Mouse (Mus musculus): Measurements from ENCODE around the gene Cdca7. TPM values are rescaled to one million over a fixed set of nuclear protein-coding genes. Genes with fewer than 3 reads are reported as not detected.

Gene Cdca7
- polyA plus RNA-seq, 2 experiments = 45.0 to 48.9 TPM

DNA sequence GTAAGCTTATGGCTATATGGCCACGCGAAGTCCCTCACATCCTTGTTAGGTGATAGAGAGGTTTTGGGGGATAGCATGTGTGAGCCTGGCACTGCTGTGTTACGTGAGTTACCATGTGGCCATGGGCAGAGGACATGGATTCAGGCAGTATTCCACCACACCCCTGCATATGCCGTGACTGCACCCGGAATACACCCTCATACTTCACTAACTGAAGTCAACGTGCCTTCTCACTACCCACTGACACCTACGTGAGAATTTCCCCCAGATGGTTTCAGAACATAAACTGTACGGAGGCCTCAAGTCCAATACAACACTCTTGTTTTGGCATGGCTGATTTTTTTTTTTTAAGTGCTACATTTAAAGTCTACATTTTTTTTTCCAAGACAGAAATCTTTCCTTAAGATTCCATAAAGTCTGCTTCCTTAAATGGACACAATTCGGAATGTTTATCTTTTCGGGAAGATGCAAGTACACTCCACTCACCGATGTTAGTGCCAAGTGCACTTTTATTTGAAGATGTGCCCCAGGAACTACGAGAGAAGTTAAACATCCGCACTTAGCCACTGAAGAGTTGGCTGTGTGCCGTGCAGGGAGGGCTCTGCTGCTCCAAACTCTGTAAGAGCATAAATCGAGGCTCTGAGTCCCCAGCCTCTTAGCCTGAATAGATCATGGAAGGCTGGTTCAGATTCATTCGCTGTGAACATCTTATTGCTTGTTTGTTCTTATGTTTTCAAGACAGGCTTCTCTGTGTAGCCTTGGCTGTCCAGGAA, 26.3 kb downstream of the Cdca7 start:
- 0 out of 4 replicates have a peak, but pooled peaks cover 0 to 2% of the 10 kb centered on the region in 2 experiments for H3K4me1 ChIP-seq (replicated peaks; ENCODE audit: control insufficient read depth in 2 of 2, insufficient read depth in 2 of 2, low read length in 1 of 2)
- H3K9ac ChIP-seq (replicated peaks) = no peak overlapping the region
- H3K36me3 ChIP-seq (replicated peaks; ENCODE audit: control insufficient read depth, insufficient read depth, low read depth) = no peaks in the 10 kb centered on the region
- no peak for DNase-seq (ENCODE audit: low read depth in 3 of 3, low spot score in 3 of 3)
- 69% methylated on average over 16 of the region's 16 CpGs for WGBS (ENCODE audit: insufficient replicate concordance)
- H3K27me3 ChIP-seq (ENCODE audit: control insufficient read depth, insufficient read depth, low read length) = peaks cover 13% of the 10 kb centered on the region
- H3K27ac ChIP-seq = no peak overlapping the region
- no peak overlapping the region for H3K4me3 ChIP-seq (ENCODE audit: insufficient read depth in 1 of 2, low read depth in 2 of 2, low read length in 2 of 2)
- no peak for ATAC-seq (ENCODE audit: insufficient read depth)
- H3K4me2 ChIP-seq (ENCODE audit: low read depth) = no peak overlapping the region
- no peak for TF ChIP-seq EP300 (IDR thresholded peaks at IDR 0.05; ENCODE audit: low read depth)
- TF ChIP-seq CTCF (IDR thresholded peaks at IDR 0.05; ENCODE audit: low read depth) = no peak
- no peaks in the 10 kb centered on the region for H3K9me3 ChIP-seq (ENCODE audit: control insufficient read depth, low read length)

DNA sequence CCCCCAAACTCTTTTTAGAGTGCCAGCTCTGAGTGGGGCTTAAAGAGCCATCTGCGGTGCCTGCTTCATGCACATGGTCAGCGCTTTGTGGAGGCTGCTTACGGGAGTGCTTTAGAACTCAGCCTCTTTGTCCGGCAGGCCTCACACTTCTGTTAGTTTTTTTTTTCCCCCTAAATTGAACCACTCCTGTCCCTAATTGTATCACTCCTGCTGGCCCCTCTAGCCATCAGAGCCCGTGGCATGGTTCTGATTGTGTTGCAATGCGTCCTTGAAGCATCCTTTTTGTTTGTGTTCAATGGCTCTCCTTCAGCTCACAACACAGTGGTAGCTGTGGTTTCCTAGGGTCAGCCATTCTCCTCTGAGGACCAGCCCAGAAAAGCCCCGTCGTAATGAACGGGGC, 27.7 kb downstream of the Cdca7 start:
- no peak overlapping the region for H3K4me3 ChIP-seq (ENCODE audit: insufficient read depth in 1 of 2, low read depth in 2 of 2, low read length in 2 of 2)
- WGBS (ENCODE audit: insufficient replicate concordance) = 61% methylated on average over 9 of the region's 9 CpGs

DNA sequence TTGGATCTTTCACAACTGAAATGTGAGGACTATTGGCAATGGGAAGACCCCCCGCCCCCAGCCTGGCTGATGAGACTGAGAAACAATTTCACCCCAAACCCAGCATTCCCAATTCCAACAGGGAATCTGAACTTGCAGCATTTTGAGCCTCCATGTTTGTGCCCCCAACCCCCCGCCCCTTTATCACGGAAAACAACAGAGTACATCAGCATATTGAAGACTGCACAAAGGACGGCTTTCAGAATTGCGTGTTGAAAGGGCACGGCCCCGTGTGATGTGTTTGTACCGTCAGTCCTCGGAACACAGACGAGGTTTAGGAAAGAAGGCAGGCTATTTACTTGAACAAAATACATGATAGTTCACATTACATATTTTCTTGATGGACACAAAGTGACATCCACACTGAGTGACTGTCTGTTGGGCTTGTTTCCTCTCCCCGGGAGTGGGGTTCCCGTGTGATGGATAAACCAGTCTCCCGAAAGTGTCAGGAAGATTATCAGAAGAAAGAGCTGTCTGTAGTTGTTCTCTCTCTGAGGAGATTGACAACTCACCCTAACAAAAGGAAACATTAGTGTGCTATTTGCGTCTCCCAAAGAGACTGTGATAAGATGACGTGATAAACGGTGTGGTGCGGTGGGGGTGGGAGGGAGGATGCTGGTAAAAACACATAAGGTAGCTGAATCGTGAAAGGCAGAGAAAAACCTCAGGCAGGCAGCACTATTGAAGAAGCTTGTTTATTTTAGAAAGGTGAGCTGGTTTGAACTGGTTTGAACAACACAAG, 32.1 kb downstream of the Cdca7 start:
- H3K9me3 ChIP-seq (ENCODE audit: control insufficient read depth, low read length) = no peaks in the 10 kb centered on the region
- no peak for DNase-seq (ENCODE audit: low read depth in 3 of 3, low spot score in 3 of 3)
- no peaks in the 10 kb centered on the region for H3K36me3 ChIP-seq (replicated peaks; ENCODE audit: control insufficient read depth, insufficient read depth, low read depth)
- no peak overlapping the region for H3K4me2 ChIP-seq (ENCODE audit: low read depth)
- no peak for ATAC-seq (ENCODE audit: insufficient read depth)
- H3K4me1 ChIP-seq (replicated peaks; ENCODE audit: control insufficient read depth in 2 of 2, insufficient read depth in 2 of 2, low read length in 1 of 2) = 0 out of 4 replicates have a peak, but pooled peaks cover 0 to 4% of the 10 kb centered on the region in 2 experiments
- H3K9ac ChIP-seq (replicated peaks) = no peak overlapping the region
- no peak overlapping the region for H3K4me3 ChIP-seq (ENCODE audit: insufficient read depth in 1 of 2, low read depth in 2 of 2, low read length in 2 of 2)
- 38% methylated on average over 18 of the region's 18 CpGs for WGBS (ENCODE audit: insufficient replicate concordance)
- H3K27me3 ChIP-seq (ENCODE audit: control insufficient read depth, insufficient read depth, low read length) = no peaks in the 10 kb centered on the region
- no peak overlapping the region for H3K27ac ChIP-seq
- no peak for TF ChIP-seq CTCF (IDR thresholded peaks at IDR 0.05; ENCODE audit: low read depth)
- no peak for TF ChIP-seq EP300 (IDR thresholded peaks at IDR 0.05; ENCODE audit: low read depth)

More for the DNA sequence above, 27.7 kb downstream of the Cdca7 start:
- DNase-seq (ENCODE audit: low read depth in 3 of 3, low spot score in 3 of 3) (no peak), ATAC-seq (ENCODE audit: insufficient read depth) (no peak)
- Histone ChIP-seq H3K4me1 (replicated peaks; ENCODE audit: control insufficient read depth in 2 of 2, insufficient read depth in 2 of 2, low read length in 1 of 2) (0 out of 4 replicates have a peak, but pooled peaks cover 0 to 4% of the 10 kb centered on the region in 2 experiments), H3K27ac (no peak overlapping the region), H3K36me3 (replicated peaks; ENCODE audit: control insufficient read depth, insufficient read depth, low read depth) (no peaks in the 10 kb centered on the region), H3K9ac (replicated peaks) (no peak overlapping the region), H3K4me2 (ENCODE audit: low read depth) (no peak overlapping the region), H3K27me3 (ENCODE audit: control insufficient read depth, insufficient read depth, low read length) (peaks cover 6% of the 10 kb centered on the region), H3K9me3 (ENCODE audit: control insufficient read depth, low read length) (no peaks in the 10 kb centered on the region)
- TF ChIP-seq CTCF (IDR thresholded peaks at IDR 0.05; ENCODE audit: low read depth) = no peak
- no peak for TF ChIP-seq EP300 (IDR thresholded peaks at IDR 0.05; ENCODE audit: low read depth)

DNA sequence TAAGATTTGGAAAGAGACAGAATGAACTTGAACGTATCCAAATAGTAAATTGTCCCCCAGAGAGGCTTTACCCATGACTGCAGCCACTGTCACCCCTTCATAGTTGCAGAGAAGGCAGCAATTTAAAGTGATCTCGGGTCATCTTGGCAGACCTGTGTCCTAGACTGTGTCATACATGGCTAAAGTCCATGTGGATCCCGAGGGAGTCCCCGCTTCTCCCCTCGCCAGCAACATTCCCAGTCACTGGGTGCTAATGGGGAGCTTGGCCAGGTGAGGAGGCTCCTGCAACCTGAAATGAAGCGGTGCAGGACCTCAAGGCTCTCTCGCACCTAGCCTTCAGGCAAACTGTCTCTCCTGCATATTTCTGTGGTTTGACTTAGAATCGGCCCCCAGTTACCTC, 32.9 kb downstream of the Cdca7 start:
- Histone ChIP-seq H3K4me3 (ENCODE audit: insufficient read depth in 1 of 2, low read depth in 2 of 2, low read length in 2 of 2) (no peak overlapping the region), H3K4me1 (replicated peaks; ENCODE audit: control insufficient read depth in 2 of 2, insufficient read depth in 2 of 2, low read length in 1 of 2) (0 out of 4 replicates have a peak, but pooled peaks cover 0 to 4% of the 10 kb centered on the region in 2 experiments), H3K36me3 (replicated peaks; ENCODE audit: control insufficient read depth, insufficient read depth, low read depth) (no peaks in the 10 kb centered on the region), H3K4me2 (ENCODE audit: low read depth) (no peak overlapping the region), H3K27ac (no peak overlapping the region), H3K9me3 (ENCODE audit: control insufficient read depth, low read length) (no peaks in the 10 kb centered on the region), H3K27me3 (ENCODE audit: control insufficient read depth, insufficient read depth, low read length) (no peaks in the 10 kb centered on the region), H3K9ac (replicated peaks) (no peak overlapping the region)
- DNase-seq (ENCODE audit: low read depth in 3 of 3, low spot score in 3 of 3) = no peak
- no peak for ATAC-seq (ENCODE audit: insufficient read depth)
- 60% methylated on average over 8 of the region's 8 CpGs for WGBS (ENCODE audit: insufficient replicate concordance)
- no peak for TF ChIP-seq EP300 (IDR thresholded peaks at IDR 0.05; ENCODE audit: low read depth)
- TF ChIP-seq CTCF (IDR thresholded peaks at IDR 0.05; ENCODE audit: low read depth) = no peak

DNA sequence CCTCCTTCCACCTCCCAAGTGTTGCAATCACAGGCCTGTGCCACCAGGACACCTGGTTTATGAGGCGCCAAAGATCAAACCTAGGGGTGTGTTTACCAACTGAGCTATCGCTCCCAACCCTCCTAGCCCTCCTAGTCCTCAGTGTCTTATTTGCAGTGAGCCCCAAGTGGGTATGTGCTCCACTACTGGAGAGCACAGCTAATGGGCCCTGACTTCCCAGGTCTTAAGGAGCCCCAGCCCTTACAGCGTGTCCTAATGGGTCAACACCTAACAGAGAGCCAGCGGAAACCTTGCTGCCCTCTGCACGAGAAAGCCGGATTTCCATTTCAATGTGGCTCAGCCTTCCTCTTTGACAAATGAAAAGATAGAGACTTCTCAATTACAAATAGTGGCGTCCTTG, 39.6 kb downstream of the Cdca7 start:
- H3K27ac ChIP-seq = no peak overlapping the region
- TF ChIP-seq EP300 (IDR thresholded peaks at IDR 0.05; ENCODE audit: low read depth) (no peak), CTCF (IDR thresholded peaks at IDR 0.05; ENCODE audit: low read depth) (no peak)
- H3K9ac ChIP-seq (replicated peaks) = no peak overlapping the region
- DNase-seq (ENCODE audit: low read depth in 3 of 3, low spot score in 3 of 3) = no peak
- no peak overlapping the region for H3K4me2 ChIP-seq (ENCODE audit: low read depth)
- ATAC-seq (ENCODE audit: insufficient read depth) = no peak
- H3K36me3 ChIP-seq (replicated peaks; ENCODE audit: control insufficient read depth, insufficient read depth, low read depth) = no peaks in the 10 kb centered on the region
- 34% methylated on average over 7 of the region's 7 CpGs for WGBS (ENCODE audit: insufficient replicate concordance)
- peaks cover 5% of the 10 kb centered on the region for H3K27me3 ChIP-seq (ENCODE audit: control insufficient read depth, insufficient read depth, low read length)
- no peak overlapping the region for H3K4me3 ChIP-seq (ENCODE audit: insufficient read depth in 1 of 2, low read depth in 2 of 2, low read length in 2 of 2)
- H3K4me1 ChIP-seq (replicated peaks; ENCODE audit: control insufficient read depth in 2 of 2, insufficient read depth in 2 of 2, low read length in 1 of 2) = no peaks in the 10 kb centered on the region
- H3K9me3 ChIP-seq (ENCODE audit: control insufficient read depth, low read length) = no peaks in the 10 kb centered on the region

Measured in liver, embryonic 14.5 days (tissue).